Mouse (Mus musculus) MEL (cell line): Measurements from ENCODE around the gene Triml1.

ENCODE experiments used
- CHD2 ChIP-seq: IDR thresholded peaks from 2 replicates; pipeline ENCODE4 v1.6.1; 2011; ENCODE audit warnings: low read length, improper control_type of control experiment
- CTCF ChIP-seq, 3 experiments: IDR thresholded peaks in 2 of 3; conservative IDR thresholded peaks in 1 of 3; 2 replicates each; pipeline ENCODE4 v1.5.1; 2011 to 2012; ENCODE audit warnings: low read length in 3 of 3, low read depth in 2 of 3, mild to moderate bottlenecking in 2 of 3, improper control_type of control experiment in 1 of 3, inconsistent platforms in 1 of 3, mixed read lengths in 1 of 3, moderate library complexity in 1 of 3; ENCODE audit not compliant: control insufficient read depth in 1 of 3, insufficient read depth in 1 of 3, poor library complexity in 1 of 3, severe bottlenecking in 1 of 3
- EP300 ChIP-seq, 2 experiments: IDR thresholded peaks; 2 replicates each; pipeline ENCODE4 v1.6.1; 2011; ENCODE audit warnings: improper control_type of control experiment in 2 of 2, low read length in 2 of 2, low read depth in 1 of 2, mild to moderate bottlenecking in 1 of 2
- ETS1 ChIP-seq: IDR thresholded peaks from 2 replicates; pipeline ENCODE4 v1.6.1; 2012; ENCODE audit warnings: low read depth, mild to moderate bottlenecking, inconsistent platforms, low read length, improper control_type of control experiment, moderate library complexity
- HCFC1 ChIP-seq: IDR thresholded peaks from 2 replicates; pipeline ENCODE4 v1.6.1; 2012; ENCODE audit warnings: low read depth, mild to moderate bottlenecking, inconsistent platforms, low read length, improper control_type of control experiment, moderate library complexity
- KAT2A ChIP-seq: conservative IDR thresholded peaks from 2 replicates; pipeline ENCODE4 v1.6.1; 2012; ENCODE audit warnings: low read depth, low read length, improper control_type of control experiment, inconsistent platforms
- MAFK ChIP-seq: IDR thresholded peaks from 2 replicates; pipeline ENCODE4 v1.6.1; 2011; ENCODE audit warnings: low read depth, mild to moderate bottlenecking, low read length, improper control_type of control experiment, borderline replicate concordance
- POLR2A ChIP-seq, 2 experiments: IDR thresholded peaks; 2 replicates each; pipeline ENCODE4 v1.6.1; 2011 to 2012; ENCODE audit warnings: low read length in 2 of 2, mild to moderate bottlenecking in 2 of 2, control low read depth in 1 of 2, improper control_type of control experiment in 1 of 2, low read depth in 1 of 2, moderate library complexity in 1 of 2; ENCODE audit not compliant: control insufficient read depth in 1 of 2, insufficient read depth in 1 of 2, poor library complexity in 1 of 2
- RCOR1 ChIP-seq: IDR thresholded peaks from 2 replicates; pipeline ENCODE4 v1.6.1; 2012; ENCODE audit warnings: low read depth, mild to moderate bottlenecking, inconsistent platforms, low read length, improper control_type of control experiment
- SMC3 ChIP-seq: IDR thresholded peaks from 2 replicates; pipeline ENCODE4 v1.6.1; 2011; ENCODE audit warnings: low read depth, low read length, improper control_type of control experiment
- TBP ChIP-seq: IDR thresholded peaks from 2 replicates; pipeline ENCODE4 v1.8.0; 2011; ENCODE audit warnings: low read depth, low read length, improper control_type of control experiment
- ZMIZ1 ChIP-seq: IDR thresholded peaks from 2 replicates; pipeline ENCODE4 v1.6.1; 2012; ENCODE audit warnings: low read depth, mild to moderate bottlenecking, inconsistent platforms, low read length, improper control_type of control experiment, moderate library complexity

GRCm38 (mm10) chr8:43179189-43179588 lies 37.9 kb upstream of the Triml1 start:
- TF ChIP-seq KAT2A (no peak), CTCF (IDR thresholded peaks at IDR 0.05 in 2 of 3, conservative IDR thresholded peaks at IDR 0.05 in 1 of 3; ENCODE audit: control insufficient read depth in 1 of 3, insufficient read depth in 1 of 3, low read depth in 2 of 3, low read length in 3 of 3, poor library complexity in 1 of 3, severe bottlenecking in 1 of 3) (no peak), HCFC1 (no peak), RCOR1 (no peak), ZMIZ1 (no peak), POLR2A (IDR thresholded peaks at IDR 0.05; ENCODE audit: control insufficient read depth in 1 of 2, insufficient read depth in 1 of 2, low read depth in 1 of 2, low read length in 2 of 2, poor library complexity in 1 of 2) (no peak), MAFK (no peak), CHD2 (no peak), EP300 (IDR thresholded peaks at IDR 0.05; ENCODE audit: low read depth in 1 of 2, low read length in 2 of 2) (no peak), TBP (no peak), ETS1 (no peak), SMC3 (no peak)
